Mouse (Mus musculus): ENCODE data around the gene Cdhr3.

The Cdhr3 gene

GRCm38 (mm10) chr12:33035089-33035718 lies 57.5 kb downstream of the Cdhr3 start:
- no peak for DNase-seq (ENCODE audit: low spot score in 2 of 2)

GRCm38 (mm10) chr12:33034343-33035088 lies 58.2 kb downstream of the Cdhr3 start:
- DNase-seq (ENCODE audit: low spot score in 2 of 2): no peak

GRCm38 (mm10) chr12:33033221-33033620 lies 59.5 kb downstream of the Cdhr3 start:
- DNase-seq (ENCODE audit: low spot score in 2 of 2): no peak

- DNase-seq (ENCODE audit: low spot score in 2 of 2): no peak
These were observed 62.1 kb downstream of the Cdhr3 start for GRCm38 (mm10) chr12:33030589-33030988.

GRCm38 (mm10) chr12:33030066-33030465 lies 62.6 kb downstream of the Cdhr3 start:
- DNase-seq (ENCODE audit: low spot score in 2 of 2): no peak

- no peak for DNase-seq (ENCODE audit: low spot score in 2 of 2)
These were observed 64.0 kb downstream of the Cdhr3 start for GRCm38 (mm10) chr12:33028708-33029107.

GRCm38 (mm10) chr12:33028109-33028691 lies 64.5 kb downstream of the Cdhr3 start:
- no peak for DNase-seq (ENCODE audit: low spot score in 2 of 2)

- peak in 1 of 2 experiments; percentile 66 for DNase-seq (ENCODE audit: low spot score in 2 of 2)
These were observed 65.6 kb downstream of the Cdhr3 start for GRCm38 (mm10) chr12:33027093-33027492.

- no peak for DNase-seq (ENCODE audit: low spot score in 2 of 2)
These were observed 68.2 kb downstream of the Cdhr3 start for GRCm38 (mm10) chr12:33024524-33024923.

- DNase-seq (ENCODE audit: low spot score in 2 of 2): no peak
These were observed 70.9 kb downstream of the Cdhr3 start for GRCm38 (mm10) chr12:33021751-33022150.

- DNase-seq (ENCODE audit: low spot score in 2 of 2): no peak
These were observed 71.5 kb downstream of the Cdhr3 start for GRCm38 (mm10) chr12:33021140-33021539.

- no peak for DNase-seq (ENCODE audit: low spot score in 2 of 2)
These were observed 72.7 kb downstream of the Cdhr3 start for GRCm38 (mm10) chr12:33020011-33020410.

- no peak for DNase-seq (ENCODE audit: low spot score in 2 of 2)
These were observed 74.1 kb downstream of the Cdhr3 start for GRCm38 (mm10) chr12:33018601-33019000.

- no peak for DNase-seq (ENCODE audit: low spot score in 2 of 2)
These were observed 75.6 kb downstream of the Cdhr3 start for GRCm38 (mm10) chr12:33016824-33017705.

- DNase-seq (ENCODE audit: low spot score in 2 of 2): no peak
These were observed 77.6 kb downstream of the Cdhr3 start for GRCm38 (mm10) chr12:33015103-33015502.

- DNase-seq (ENCODE audit: low spot score in 2 of 2): no peak
These were observed 78.5 kb downstream of the Cdhr3 start for GRCm38 (mm10) chr12:33014050-33014796.

- DNase-seq (ENCODE audit: low spot score in 2 of 2): no peak
These were observed 82.6 kb downstream of the Cdhr3 start for GRCm38 (mm10) chr12:33010026-33010425.

GRCm38 (mm10) chr12:33009206-33009966 lies 83.3 kb downstream of the Cdhr3 start:
- no peak for DNase-seq (ENCODE audit: low spot score in 2 of 2)

- DNase-seq (ENCODE audit: low spot score in 2 of 2): no peak
These were observed 84.2 kb downstream of the Cdhr3 start for GRCm38 (mm10) chr12:33008305-33009110.

- no peak for DNase-seq (ENCODE audit: low spot score in 2 of 2)
These were observed 85.5 kb downstream of the Cdhr3 start for GRCm38 (mm10) chr12:33007176-33007575.

Data from frontal cortex, postnatal 25 days (tissue).